Mouse (Mus musculus) megakaryocyte, embryonic 14.5 days (primary cell): ENCODE measurements around the gene Gm42791.

Experiments used
- FLI1 ChIP-seq: IDR thresholded peaks from 2 replicates; pipeline ENCODE4 v1.6.1; 2012; ENCODE audit warnings: low read length, inconsistent platforms, mixed read lengths
- GATA1 ChIP-seq: IDR thresholded peaks from 3 replicates; pipeline ENCODE4 v1.6.1; 2012; ENCODE audit warnings: mixed read lengths, low read length, inconsistent platforms, borderline replicate concordance

GRCm38 (mm10) chr5:148885821-148886609, 108.9 kb downstream of the Gm42791 start:
- TF ChIP-seq GATA1: no peak
- TF ChIP-seq FLI1: no peak
